Mouse (Mus musculus): ENCODE measurements around the gene Wfdc6b. TPM values are rescaled to one million over a fixed set of nuclear protein-coding genes. Genes with fewer than 3 reads are reported as not detected.
"Not testable (repeated sequence)": the region's sequence is repeated elsewhere in the genome, so short reads cannot be mapped to it uniquely, and the experiment has no call there.

Wfdc6b gene
- 0.11 and 0.20 TPM in 2 replicates for polyA plus RNA-seq (2012; rRNA removed)

DNA sequence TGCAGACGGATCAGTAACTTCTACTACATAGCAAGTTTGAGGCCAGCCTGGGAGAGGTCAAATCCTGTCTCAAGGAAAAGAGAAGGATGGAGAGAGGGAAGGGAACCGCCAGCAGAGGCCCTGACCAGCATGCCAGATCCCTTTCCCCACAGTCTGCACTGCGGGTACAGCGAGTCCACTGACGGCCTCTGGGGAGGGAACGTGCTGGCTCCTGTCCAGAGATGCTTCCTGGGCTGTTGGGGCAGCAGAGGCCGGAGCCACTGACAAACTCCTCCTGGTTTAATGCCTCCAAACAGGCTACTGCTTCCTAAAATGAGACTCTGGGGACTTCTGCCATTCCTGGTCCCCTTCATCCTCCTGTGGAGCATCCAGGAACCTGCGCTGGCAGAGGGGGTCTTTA is at the start of gene Wfdc6b, which contains the start of gene Wfdc8:
Gene Wfdc6b (plus strand): TSS at position 52 of the 400 bp plus-strand sequence.
Gene Wfdc8 (minus strand): TSS at position 156 of the 400 bp plus-strand sequence.
- H3K27ac ChIP-seq (ENCODE audit: insufficient read depth, low read length); DNase-seq; H3K4me3 ChIP-seq (replicated peaks; ENCODE audit: insufficient read depth, low read depth, low read length); H3K27me3 ChIP-seq (ENCODE audit: control insufficient read depth, insufficient read depth, low read length); H3K4me1 ChIP-seq (ENCODE audit: control insufficient read depth, insufficient read depth, low read length): not testable (repeated sequence)
- WGBS, result 24% methylated on average over 8 of the region's 8 CpGs

DNA sequence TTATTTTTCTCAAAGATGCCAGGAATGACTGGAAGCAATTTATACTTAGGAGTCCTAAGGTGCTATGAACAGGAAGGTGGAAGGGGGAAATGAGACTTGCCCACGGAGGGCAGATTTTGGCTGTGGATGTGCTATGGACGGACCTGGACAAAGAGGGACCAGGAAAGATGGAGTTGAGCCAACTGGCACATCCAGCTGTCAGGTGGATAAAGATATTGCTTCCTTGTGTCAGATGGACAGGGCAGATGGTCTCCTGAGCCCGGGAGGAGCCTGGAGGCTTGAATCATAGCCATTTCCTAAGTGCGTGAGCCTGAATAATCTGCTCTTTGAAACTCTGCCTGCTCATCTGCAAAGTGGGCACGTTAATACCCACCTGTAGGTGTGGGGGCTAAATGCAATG is 49.0 kb upstream of the Wfdc6b start:
- Histone ChIP-seq H3K27ac (ENCODE audit: insufficient read depth, low read length) (no peak overlapping the region), H3K27me3 (ENCODE audit: control insufficient read depth, insufficient read depth, low read length) (peaks cover 4% of the 10 kb centered on the region; the same call in 1 of the 2 replicates), H3K4me3 (replicated peaks; ENCODE audit: insufficient read depth, low read depth, low read length) (no peak overlapping the region), H3K4me1 (ENCODE audit: control insufficient read depth, insufficient read depth, low read length) (no peaks in the 10 kb centered on the region; the same call in 1 of the 2 replicates)
- DNase-seq, result no peak
- no peak for TF ChIP-seq CTCF (IDR thresholded peaks at IDR 0.05; ENCODE audit: borderline replicate concordance, insufficient read depth, low read depth, low read length)
- TF ChIP-seq POLR2A (IDR thresholded peaks at IDR 0.05; ENCODE audit: borderline replicate concordance, insufficient read depth, low read length), result no peak
- WGBS, result 14% methylated on average over 5 of the region's 5 CpGs

DNA sequence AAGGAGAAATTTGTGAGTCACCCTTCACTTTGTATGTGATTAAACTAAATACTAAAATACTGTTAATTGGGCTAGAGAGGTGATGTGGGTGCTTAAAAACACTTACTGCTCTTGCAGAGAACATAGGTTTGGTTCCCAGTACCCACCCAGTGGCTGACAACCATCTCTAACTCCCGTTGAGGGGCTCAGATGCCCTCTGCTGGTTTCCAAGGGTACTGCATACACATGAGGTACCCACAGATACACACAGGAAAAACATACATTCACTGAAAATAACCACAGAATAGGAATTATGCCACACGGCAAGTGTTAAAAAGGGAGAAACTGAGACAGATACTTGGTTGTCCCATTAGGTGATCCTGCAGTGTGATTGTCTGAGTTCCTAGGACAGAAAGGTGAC is 46.3 kb upstream of the Wfdc6b start:
- TF ChIP-seq CTCF (IDR thresholded peaks at IDR 0.05; ENCODE audit: borderline replicate concordance, insufficient read depth, low read depth, low read length), result no peak
- no peak for TF ChIP-seq POLR2A (IDR thresholded peaks at IDR 0.05; ENCODE audit: borderline replicate concordance, insufficient read depth, low read length)
- no peak for DNase-seq
- H3K4me3 ChIP-seq (replicated peaks; ENCODE audit: insufficient read depth, low read depth, low read length), result no peak overlapping the region
- no peak overlapping the region for H3K27ac ChIP-seq (ENCODE audit: insufficient read depth, low read length)
- WGBS, result 84% methylated on average over 2 of the region's 2 CpGs
- no peaks in the 10 kb centered on the region; the same call in 1 of the 2 replicates for H3K4me1 ChIP-seq (ENCODE audit: control insufficient read depth, insufficient read depth, low read length)
- H3K27me3 ChIP-seq (ENCODE audit: control insufficient read depth, insufficient read depth, low read length), result peaks cover 4% of the 10 kb centered on the region; the same call in 1 of the 2 replicates

DNA sequence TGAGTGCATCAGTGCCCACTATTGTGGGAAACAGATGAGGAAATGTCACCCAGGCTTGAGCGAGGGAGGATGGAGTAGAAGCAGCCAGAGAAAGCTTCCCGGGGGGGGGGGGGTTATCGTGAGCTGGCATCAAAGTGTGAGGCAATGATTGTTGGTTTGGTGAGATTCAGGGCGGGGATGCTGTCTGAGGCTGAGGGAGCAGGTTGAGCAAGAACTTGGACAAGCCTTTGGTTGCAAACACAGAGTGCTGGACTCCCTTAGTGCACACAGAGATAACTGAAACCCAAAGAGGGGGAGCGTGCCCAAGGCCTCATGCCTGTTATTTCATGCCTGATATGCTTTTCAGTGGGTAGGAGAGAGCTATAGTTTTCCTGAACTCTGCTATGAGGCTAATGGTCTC is 45.9 kb upstream of the Wfdc6b start:
- Histone ChIP-seq H3K4me3 (replicated peaks; ENCODE audit: insufficient read depth, low read depth, low read length) (no peak overlapping the region), H3K27ac (ENCODE audit: insufficient read depth, low read length) (no peak overlapping the region), H3K27me3 (ENCODE audit: control insufficient read depth, insufficient read depth, low read length) (peaks cover 4% of the 10 kb centered on the region; the same call in 1 of the 2 replicates), H3K4me1 (ENCODE audit: control insufficient read depth, insufficient read depth, low read length) (no peaks in the 10 kb centered on the region; the same call in 1 of the 2 replicates)
- no peak for DNase-seq
- 88% methylated on average over 5 of the region's 5 CpGs for WGBS
- TF ChIP-seq CTCF (IDR thresholded peaks at IDR 0.05; ENCODE audit: borderline replicate concordance, insufficient read depth, low read depth, low read length) (no peak), POLR2A (IDR thresholded peaks at IDR 0.05; ENCODE audit: borderline replicate concordance, insufficient read depth, low read length) (no peak)

DNA sequence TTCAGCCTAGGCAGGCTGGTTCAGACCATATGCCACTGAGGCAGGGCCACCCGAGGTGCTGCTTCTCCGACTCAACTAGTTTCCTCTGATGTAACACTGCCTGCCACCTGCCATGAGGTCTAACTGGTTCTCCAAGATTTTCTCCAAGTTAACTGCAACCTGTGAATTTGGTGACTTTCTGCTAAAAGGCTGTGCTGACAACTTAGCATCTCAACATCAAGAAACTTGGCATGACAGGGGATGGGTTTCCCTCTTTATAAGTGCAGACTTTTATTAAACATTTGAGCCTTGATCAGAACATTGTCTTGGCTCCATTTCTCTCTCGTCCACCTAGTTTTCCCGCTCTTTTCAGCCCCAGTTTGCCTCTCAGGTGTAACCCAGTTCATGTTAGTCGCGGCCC is 40.0 kb upstream of the Wfdc6b start, which contains the start of gene Spint3:
Gene Spint3 (minus strand): TSS at position 101 of the 400 bp plus-strand sequence.
- H3K4me1 ChIP-seq (ENCODE audit: control insufficient read depth, insufficient read depth, low read length); H3K27me3 ChIP-seq (ENCODE audit: control insufficient read depth, insufficient read depth, low read length); H3K4me3 ChIP-seq (replicated peaks; ENCODE audit: insufficient read depth, low read depth, low read length); H3K27ac ChIP-seq (ENCODE audit: insufficient read depth, low read length); DNase-seq: not testable (repeated sequence)
- 73% methylated on average over 6 of the region's 6 CpGs for WGBS

DNA sequence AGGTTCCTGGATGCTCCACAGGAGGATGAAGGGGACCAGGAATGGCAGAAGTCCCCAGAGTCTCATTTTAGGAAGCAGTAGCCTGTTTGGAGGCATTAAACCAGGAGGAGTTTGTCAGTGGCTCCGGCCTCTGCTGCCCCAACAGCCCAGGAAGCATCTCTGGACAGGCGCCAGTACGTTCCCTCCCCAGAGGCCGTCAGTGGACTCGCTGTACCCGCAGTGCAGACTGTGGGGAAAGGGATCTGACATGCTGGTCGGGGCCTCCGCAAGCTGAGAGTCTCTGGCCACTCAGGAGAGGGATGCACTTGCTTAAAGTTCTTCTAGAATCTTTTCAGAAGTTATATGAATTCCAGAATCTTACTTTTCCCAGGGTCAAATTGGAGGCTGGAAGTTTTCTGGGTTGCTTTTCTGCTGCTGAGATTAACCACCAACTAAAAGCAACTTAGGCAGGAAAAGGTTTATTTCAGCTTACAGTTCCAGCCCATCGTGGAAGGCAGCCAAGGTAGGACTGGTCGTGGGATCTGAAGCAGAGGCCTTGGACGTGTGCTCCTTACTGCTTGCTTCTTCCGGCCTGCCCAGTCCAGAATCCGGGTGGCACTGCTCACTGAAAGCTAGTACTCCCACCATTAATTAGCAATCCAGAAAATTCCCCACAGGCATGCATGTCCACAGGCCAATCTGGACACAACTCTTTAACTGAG is 28.1 kb upstream of the Wfdc6b start, which contains the start of gene Wfdc6a:
Gene Wfdc6a (minus strand): TSS at position 423 of the 701 bp plus-strand sequence.
- not testable (repeated sequence) for DNase-seq; H3K4me3 ChIP-seq (replicated peaks; ENCODE audit: insufficient read depth, low read depth, low read length); H3K4me1 ChIP-seq (ENCODE audit: control insufficient read depth, insufficient read depth, low read length); H3K27ac ChIP-seq (ENCODE audit: insufficient read depth, low read length); H3K27me3 ChIP-seq (ENCODE audit: control insufficient read depth, insufficient read depth, low read length)
- WGBS, result 19% methylated on average over 13 of the region's 13 CpGs

DNA sequence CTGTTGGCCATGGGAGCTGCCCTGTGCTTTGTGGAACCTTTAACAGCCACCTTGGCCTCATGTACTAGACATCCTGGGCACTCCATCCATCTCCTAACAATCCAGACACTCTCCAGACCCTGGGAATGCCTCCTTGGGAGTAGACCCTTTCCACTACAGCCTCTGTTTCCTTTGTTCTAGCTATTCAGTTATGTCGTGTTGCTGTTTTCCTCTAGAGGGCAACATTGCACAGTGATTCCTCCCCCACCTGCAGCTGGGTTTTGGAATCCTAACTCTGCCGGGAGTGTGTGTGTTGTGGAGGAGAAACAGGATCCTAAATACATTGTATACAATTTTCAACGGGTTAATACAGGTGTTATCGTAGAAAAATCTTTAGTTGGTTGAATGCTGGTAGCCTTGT is 21.3 kb upstream of the Wfdc6b start:
- WGBS, result 4% methylated on average over 4 of the region's 4 CpGs
- H3K27ac ChIP-seq (ENCODE audit: insufficient read depth, low read length), result no peak overlapping the region
- no peak for TF ChIP-seq POLR2A (IDR thresholded peaks at IDR 0.05; ENCODE audit: borderline replicate concordance, insufficient read depth, low read length)
- TF ChIP-seq CTCF (IDR thresholded peaks at IDR 0.05; ENCODE audit: borderline replicate concordance, insufficient read depth, low read depth, low read length), result peak; percentile 60; the same call in 1 of the 2 replicates
- no peaks in the 10 kb centered on the region; the same call in 1 of the 2 replicates for H3K27me3 ChIP-seq (ENCODE audit: control insufficient read depth, insufficient read depth, low read length)
- H3K4me3 ChIP-seq (replicated peaks; ENCODE audit: insufficient read depth, low read depth, low read length), result no peak overlapping the region
- no peak for DNase-seq
- no peaks in the 10 kb centered on the region for H3K4me1 ChIP-seq (ENCODE audit: control insufficient read depth, insufficient read depth, low read length)

DNA sequence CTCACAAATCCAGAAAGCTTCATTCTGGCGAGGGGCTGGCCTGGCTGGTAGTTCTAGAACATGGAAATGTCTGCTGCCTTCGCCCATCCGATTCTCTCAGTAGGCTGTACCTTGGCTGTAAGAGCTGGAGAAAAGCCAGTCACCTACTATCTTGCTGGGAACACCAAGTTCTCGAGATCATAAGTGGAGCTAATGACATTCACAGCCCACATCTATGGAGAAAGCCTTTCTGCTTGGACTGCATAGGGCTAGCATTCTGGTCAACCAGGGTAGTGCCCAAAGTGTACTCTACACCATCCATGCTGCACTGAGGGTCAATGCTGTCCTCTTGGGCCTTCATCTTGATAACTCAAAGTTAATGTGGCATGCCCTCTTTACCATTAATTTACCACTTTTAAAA is 19.8 kb upstream of the Wfdc6b start, which contains the start of gene Eppin:
Gene Eppin (minus strand): TSS at position 101 of the 400 bp plus-strand sequence.
- Histone ChIP-seq H3K4me3 (replicated peaks; ENCODE audit: insufficient read depth, low read depth, low read length) (no peak within 1 kb of the TSS), H3K27ac (ENCODE audit: insufficient read depth, low read length) (no peak within 1 kb of the TSS), H3K4me1 (ENCODE audit: control insufficient read depth, insufficient read depth, low read length) (no peaks in the 10 kb centered on the region), H3K27me3 (ENCODE audit: control insufficient read depth, insufficient read depth, low read length) (no peaks in the 10 kb centered on the region; the same call in 1 of the 2 replicates)
- WGBS, result 58% methylated on average over 4 of the region's 4 CpGs
- TF ChIP-seq CTCF (IDR thresholded peaks at IDR 0.05; ENCODE audit: borderline replicate concordance, insufficient read depth, low read depth, low read length) (no peak), POLR2A (IDR thresholded peaks at IDR 0.05; ENCODE audit: borderline replicate concordance, insufficient read depth, low read length) (no peak)
- no peak for DNase-seq
